Mouse (Mus musculus): Measurements from ENCODE around the gene Brip1. TPM values are rescaled to one million over a fixed set of nuclear protein-coding genes. Genes with fewer than 3 reads are reported as not detected.
"Not testable (repeated sequence)": the region's sequence is repeated elsewhere in the genome, so short reads cannot be mapped to it uniquely, and the experiment has no call there.

Gene Brip1
- polyA plus RNA-seq, 1 experiment from 2014 or later = 6.9 TPM

- Histone ChIP-seq H3K4me2 (replicated peaks) (peak overlapping the region; percentile 72), H3K4me1 (peaks cover 13% of the 10 kb centered on the region), H3K36me3 (peaks cover 28% of the 10 kb centered on the region), H3K27ac (replicated peaks) (no peak overlapping the region), H3K27me3 (no peaks in the 10 kb centered on the region), H3K9me3 (peaks cover 21% of the 10 kb centered on the region), H3K4me3 (peak overlapping the region; percentile 65; the same call in 1 of the 2 replicates), H3K9ac (replicated peaks) (no peak overlapping the region)
- WGBS = 67% methylated on average over 4 of the region's 4 CpGs
- ATAC-seq (ENCODE audit: low FRiP score, low read depth) = no peak
These were observed 1.3 kb downstream of the Brip1 start for GRCm38 (mm10) chr11:86199733-86200132.

- not testable (repeated sequence) for ATAC-seq (ENCODE audit: low FRiP score, low read depth); H3K9me3 ChIP-seq; H3K36me3 ChIP-seq; H3K4me2 ChIP-seq (replicated peaks); H3K9ac ChIP-seq (replicated peaks); H3K27ac ChIP-seq (replicated peaks); H3K4me3 ChIP-seq; H3K4me1 ChIP-seq; H3K27me3 ChIP-seq
- 94% methylated on average over 7 of the region's 7 CpGs for WGBS
These were observed 15.8 kb downstream of the Brip1 start for GRCm38 (mm10) chr11:86185224-86185623.

- H3K9ac ChIP-seq (replicated peaks) = no peak overlapping the region
- H3K4me1 ChIP-seq = no peaks in the 10 kb centered on the region
- H3K4me3 ChIP-seq = no peak overlapping the region
- WGBS = 88% methylated on average over 3 of the region's 3 CpGs
- no peaks in the 10 kb centered on the region for H3K9me3 ChIP-seq
- no peak for ATAC-seq (ENCODE audit: low FRiP score, low read depth)
- H3K27ac ChIP-seq (replicated peaks) = no peak overlapping the region
- no peak overlapping the region for H3K4me2 ChIP-seq (replicated peaks)
- H3K36me3 ChIP-seq = no peaks in the 10 kb centered on the region
- H3K27me3 ChIP-seq = no peaks in the 10 kb centered on the region
These were observed 25.2 kb downstream of the Brip1 start for GRCm38 (mm10) chr11:86175833-86176232.

GRCm38 (mm10) chr11:86174173-86174572 is 26.8 kb downstream of the Brip1 start:
- Histone ChIP-seq H3K4me2 (replicated peaks) (no peak overlapping the region), H3K36me3 (no peaks in the 10 kb centered on the region), H3K4me1 (no peaks in the 10 kb centered on the region), H3K4me3 (no peak overlapping the region), H3K9me3 (no peaks in the 10 kb centered on the region), H3K27me3 (no peaks in the 10 kb centered on the region), H3K27ac (replicated peaks) (no peak overlapping the region), H3K9ac (replicated peaks) (no peak overlapping the region)
- WGBS = 56% methylated on average over 2 of the region's 2 CpGs
- no peak for ATAC-seq (ENCODE audit: low FRiP score, low read depth)

- Histone ChIP-seq H3K27ac (replicated peaks) (no peak overlapping the region), H3K4me2 (replicated peaks) (no peak overlapping the region), H3K4me3 (no peak overlapping the region), H3K36me3 (no peaks in the 10 kb centered on the region), H3K9ac (replicated peaks) (no peak overlapping the region), H3K9me3 (no peaks in the 10 kb centered on the region), H3K4me1 (peaks cover 3% of the 10 kb centered on the region; the same call in 1 of the 2 replicates), H3K27me3 (no peaks in the 10 kb centered on the region)
- no peak for ATAC-seq (ENCODE audit: low FRiP score, low read depth)
- WGBS = 92% methylated on average over 2 of the region's 2 CpGs
These were observed 30.2 kb downstream of the Brip1 start for GRCm38 (mm10) chr11:86170743-86171142.

- Histone ChIP-seq H3K9ac (replicated peaks) (no peak overlapping the region), H3K4me2 (replicated peaks) (no peak overlapping the region), H3K4me1 (no peaks in the 10 kb centered on the region; the same call in 1 of the 2 replicates), H3K27ac (replicated peaks) (no peak overlapping the region), H3K36me3 (no peaks in the 10 kb centered on the region), H3K27me3 (no peaks in the 10 kb centered on the region), H3K4me3 (no peak overlapping the region), H3K9me3 (no peaks in the 10 kb centered on the region)
- ATAC-seq (ENCODE audit: low FRiP score, low read depth) = no peak
- 84% methylated on average over 2 of the region's 2 CpGs for WGBS
These were observed 40.7 kb downstream of the Brip1 start for GRCm38 (mm10) chr11:86160251-86160650.

GRCm38 (mm10) chr11:86158950-86159349 is 42.0 kb downstream of the Brip1 start:
- Histone ChIP-seq H3K9ac (replicated peaks) (no peak overlapping the region), H3K4me1 (no peaks in the 10 kb centered on the region; the same call in 1 of the 2 replicates), H3K9me3 (no peaks in the 10 kb centered on the region), H3K36me3 (no peaks in the 10 kb centered on the region), H3K27me3 (no peaks in the 10 kb centered on the region), H3K27ac (replicated peaks) (no peak overlapping the region), H3K4me3 (no peak overlapping the region), H3K4me2 (replicated peaks) (no peak overlapping the region)
- 68% methylated on average over 2 of the region's 2 CpGs for WGBS
- no peak for ATAC-seq (ENCODE audit: low FRiP score, low read depth)

GRCm38 (mm10) chr11:86155638-86156037 is 45.4 kb downstream of the Brip1 start:
- H3K4me3 ChIP-seq = no peak overlapping the region
- no peak overlapping the region for H3K4me2 ChIP-seq (replicated peaks)
- no peak for ATAC-seq (ENCODE audit: low FRiP score, low read depth)
- no peaks in the 10 kb centered on the region for H3K36me3 ChIP-seq
- H3K27me3 ChIP-seq = no peaks in the 10 kb centered on the region
- WGBS = 80% methylated on average over 5 of the region's 5 CpGs
- no peak overlapping the region for H3K27ac ChIP-seq (replicated peaks)
- H3K4me1 ChIP-seq = no peaks in the 10 kb centered on the region; the same call in 1 of the 2 replicates
- H3K9ac ChIP-seq (replicated peaks) = no peak overlapping the region
- H3K9me3 ChIP-seq = no peaks in the 10 kb centered on the region

GRCm38 (mm10) chr11:86131324-86131723 is 69.7 kb downstream of the Brip1 start:
- Histone ChIP-seq H3K4me1 (no peaks in the 10 kb centered on the region), H3K36me3 (no peaks in the 10 kb centered on the region; the same call in 1 of the 2 replicates), H3K9me3 (no peaks in the 10 kb centered on the region), H3K9ac (replicated peaks) (no peak overlapping the region), H3K4me3 (no peak overlapping the region), H3K27me3 (no peaks in the 10 kb centered on the region), H3K27ac (replicated peaks) (no peak overlapping the region), H3K4me2 (replicated peaks) (no peak overlapping the region)
- WGBS = 87% methylated on average over 3 of the region's 3 CpGs
- ATAC-seq (ENCODE audit: low FRiP score, low read depth) = no peak

GRCm38 (mm10) chr11:86117078-86117869 is 83.7 kb downstream of the Brip1 start:
- no peak overlapping the region for H3K27ac ChIP-seq (replicated peaks)
- no peaks in the 10 kb centered on the region for H3K36me3 ChIP-seq
- no peaks in the 10 kb centered on the region for H3K27me3 ChIP-seq
- H3K4me3 ChIP-seq = no peak overlapping the region
- H3K4me1 ChIP-seq = no peaks in the 10 kb centered on the region
- no peak overlapping the region for H3K4me2 ChIP-seq (replicated peaks)
- ATAC-seq (ENCODE audit: low FRiP score, low read depth) = no peak
- H3K9ac ChIP-seq (replicated peaks) = no peak overlapping the region
- WGBS = 93% methylated on average over 7 of the region's 7 CpGs
- no peaks in the 10 kb centered on the region for H3K9me3 ChIP-seq

- Histone ChIP-seq H3K27me3 (no peaks in the 10 kb centered on the region), H3K9ac (replicated peaks) (no peak overlapping the region), H3K4me1 (no peaks in the 10 kb centered on the region), H3K36me3 (no peaks in the 10 kb centered on the region), H3K4me2 (replicated peaks) (no peak overlapping the region), H3K4me3 (no peak overlapping the region), H3K27ac (replicated peaks) (no peak overlapping the region), H3K9me3 (no peaks in the 10 kb centered on the region)
- no peak for ATAC-seq (ENCODE audit: low FRiP score, low read depth)
- 96% methylated on average over 1 of the region's 1 CpGs for WGBS
These were observed 85.0 kb downstream of the Brip1 start for GRCm38 (mm10) chr11:86115955-86116354.

GRCm38 (mm10) chr11:86107276-86107675 is 93.7 kb downstream of the Brip1 start:
- H3K36me3 ChIP-seq = peaks cover 6% of the 10 kb centered on the region; the same call in 1 of the 2 replicates
- WGBS = 87% methylated on average over 4 of the region's 4 CpGs
- no peak for ATAC-seq (ENCODE audit: low FRiP score, low read depth)

More at GRCm38 (mm10) chr11:86107276-86107675, 93.7 kb downstream of the Brip1 start:
- no peaks in the 10 kb centered on the region for H3K4me1 ChIP-seq
- no peaks in the 10 kb centered on the region for H3K27me3 ChIP-seq
- no peak overlapping the region for H3K9ac ChIP-seq (replicated peaks)
- no peak overlapping the region for H3K4me3 ChIP-seq
- no peak overlapping the region for H3K27ac ChIP-seq (replicated peaks)
- H3K9me3 ChIP-seq = no peaks in the 10 kb centered on the region
- no peak overlapping the region for H3K4me2 ChIP-seq (replicated peaks)
